Mouse (Mus musculus) hindbrain, embryonic 15.5 days (tissue): ENCODE results near the gene Miox. TPM values are rescaled to one million over a fixed set of nuclear protein-coding genes. Genes with fewer than 3 reads are reported as not detected.
A peak's percentile ranks its signal among the peaks of the same experiment; 100 is the strongest.

Source experiments
- ATAC-seq: fragments of 200-750 bp; cut with Nextera tagmentation; 2 replicates; pipeline ENCODE4 v1.8.0; 2017; ENCODE audit warnings: low read depth, moderate number of reproducible peaks, moderate TSS enrichment; ENCODE audit not compliant: low FRiP score
- H3K27ac ChIP-seq: fragments of 300-500 bp; sonication (generic); replicated peaks from 2 replicates; pipeline ENCODE4 v1.5.1; 2015; ENCODE audit warnings: mild to moderate bottlenecking, inconsistent platforms
- H3K27me3 ChIP-seq: fragments of 300-500 bp; sonication (generic); 2 replicates; pipeline ENCODE4 v1.6.1; 2015; ENCODE audit warnings: control low read depth, inconsistent platforms
- H3K36me3 ChIP-seq: fragments of 300-500 bp; sonication (generic); 2 replicates; pipeline ENCODE4 v1.6.1; 2015; ENCODE audit warnings: control low read depth, inconsistent platforms
- H3K4me1 ChIP-seq: fragments of 300-500 bp; sonication (generic); replicated peaks from 2 replicates; pipeline ENCODE4 v1.6.1; 2015; ENCODE audit warnings: control low read depth, inconsistent platforms
- H3K4me2 ChIP-seq: fragments of 300-500 bp; sonication (generic); 2 replicates; pipeline ENCODE4 v1.6.1; 2015; ENCODE audit warnings: moderate library complexity, mild to moderate bottlenecking, inconsistent platforms
- H3K4me3 ChIP-seq: fragments of 300-500 bp; sonication (generic); 2 replicates; pipeline ENCODE4 v1.5.1; 2015; ENCODE audit warnings: mild to moderate bottlenecking, inconsistent platforms
- H3K9ac ChIP-seq: fragments of 300-500 bp; sonication (generic); 2 replicates; pipeline ENCODE4 v1.6.1; 2015; ENCODE audit warnings: inconsistent platforms
- H3K9me3 ChIP-seq: fragments of 300-500 bp; sonication (generic); 2 replicates; pipeline ENCODE4 v1.6.1; 2016; ENCODE audit warnings: control low read depth, inconsistent platforms
- WGBS: fragments of 180-500 bp; shearing (Covaris S2); methylation state at CpG from one replicate; pipeline ENCODE4 v1.1.7; 2015; 5-methylcytosine and 5-hydroxymethylcytosine counted together
- polyA plus RNA-seq: library from polyadenylated mRNA; unstranded; fragments of >200 nt; fragmentation: Nextera tagmentation; extraction: Ambion mirVana; gene quantifications from 2 replicates; pipeline ENCODE4 v1.2.1, GENCODE M21; 2015

Miox gene
- polyA plus RNA-seq, 1 experiment from 2014 or later: not detected

DNA sequence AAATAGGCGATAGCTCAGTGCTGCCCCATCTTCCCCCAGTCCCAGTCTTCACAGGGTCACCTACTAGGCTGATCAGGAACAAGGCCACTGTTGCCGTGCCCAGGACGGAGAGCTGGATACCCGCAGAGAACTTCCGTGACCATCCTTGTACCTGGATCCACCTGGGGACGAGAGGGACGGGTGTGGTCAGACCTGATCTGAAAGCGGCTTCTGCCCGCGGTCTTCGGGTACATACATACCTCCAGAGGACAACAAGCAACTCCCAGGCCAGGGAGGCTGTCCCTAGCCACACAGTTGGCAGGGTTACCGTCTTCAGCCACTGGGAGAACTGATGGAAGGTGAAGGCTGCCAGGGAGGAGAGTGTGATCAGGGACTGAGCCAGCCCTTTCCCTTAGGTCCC lies 18.6 kb downstream of the Miox start:
- Histone ChIP-seq H3K4me3 (no peak overlapping the region), H3K9me3 (no peaks in the 10 kb centered on the region), H3K27me3 (no peaks in the 10 kb centered on the region), H3K27ac (no peak overlapping the region), H3K4me1 (peaks cover 29% of the 10 kb centered on the region), H3K9ac (no peak overlapping the region), H3K36me3 (peaks cover 24% of the 10 kb centered on the region), H3K4me2 (no peak overlapping the region)
- no peak for ATAC-seq
- WGBS: 95% methylated on average over 12 of the region's 12 CpGs

DNA sequence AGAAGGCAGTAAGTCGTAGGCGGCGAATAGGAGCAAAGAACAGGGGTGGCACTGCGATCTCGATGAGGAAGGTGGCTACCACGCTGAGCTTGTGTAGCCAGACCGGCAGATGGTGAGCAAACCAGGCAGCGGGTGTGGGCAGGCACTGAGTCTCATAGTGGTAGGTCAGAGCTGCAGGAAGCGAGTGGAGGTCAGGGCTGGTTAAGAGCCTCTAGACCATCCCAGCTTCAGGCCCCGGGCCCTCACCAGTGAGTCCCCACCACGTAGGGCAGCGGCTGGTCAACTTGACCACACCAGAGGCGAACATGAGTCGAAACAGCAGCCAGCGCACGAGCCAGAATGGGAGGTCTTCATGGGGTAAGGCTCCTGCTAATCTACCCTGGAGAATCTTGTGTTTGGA lies 19.6 kb downstream of the Miox start:
- no peak overlapping the region for H3K27ac ChIP-seq
- H3K4me1 ChIP-seq: peaks cover 34% of the 10 kb centered on the region
- ATAC-seq: no peak
- no peak overlapping the region for H3K9ac ChIP-seq
- WGBS: 96% methylated on average over 16 of the region's 16 CpGs
- H3K36me3 ChIP-seq: peaks cover 24% of the 10 kb centered on the region
- H3K9me3 ChIP-seq: no peaks in the 10 kb centered on the region
- H3K27me3 ChIP-seq: no peaks in the 10 kb centered on the region
- H3K4me2 ChIP-seq: peak overlapping the region; percentile 91; the same call in 1 of the 2 replicates
- no peak overlapping the region for H3K4me3 ChIP-seq

- Histone ChIP-seq H3K9ac (peak overlapping the region; percentile 76), H3K4me1 (peaks cover 34% of the 10 kb centered on the region), H3K36me3 (peaks cover 24% of the 10 kb centered on the region), H3K4me3 (peak overlapping the region; percentile 72), H3K27ac (no peak overlapping the region), H3K9me3 (no peaks in the 10 kb centered on the region), H3K27me3 (no peaks in the 10 kb centered on the region), H3K4me2 (peak overlapping the region; percentile 91)
- 78% methylated on average over 7 of the region's 7 CpGs for WGBS
- ATAC-seq: no peak
Measured at GRCm38 (mm10) chr15:89354455-89354854, 20.3 kb downstream of the Miox start.

DNA sequence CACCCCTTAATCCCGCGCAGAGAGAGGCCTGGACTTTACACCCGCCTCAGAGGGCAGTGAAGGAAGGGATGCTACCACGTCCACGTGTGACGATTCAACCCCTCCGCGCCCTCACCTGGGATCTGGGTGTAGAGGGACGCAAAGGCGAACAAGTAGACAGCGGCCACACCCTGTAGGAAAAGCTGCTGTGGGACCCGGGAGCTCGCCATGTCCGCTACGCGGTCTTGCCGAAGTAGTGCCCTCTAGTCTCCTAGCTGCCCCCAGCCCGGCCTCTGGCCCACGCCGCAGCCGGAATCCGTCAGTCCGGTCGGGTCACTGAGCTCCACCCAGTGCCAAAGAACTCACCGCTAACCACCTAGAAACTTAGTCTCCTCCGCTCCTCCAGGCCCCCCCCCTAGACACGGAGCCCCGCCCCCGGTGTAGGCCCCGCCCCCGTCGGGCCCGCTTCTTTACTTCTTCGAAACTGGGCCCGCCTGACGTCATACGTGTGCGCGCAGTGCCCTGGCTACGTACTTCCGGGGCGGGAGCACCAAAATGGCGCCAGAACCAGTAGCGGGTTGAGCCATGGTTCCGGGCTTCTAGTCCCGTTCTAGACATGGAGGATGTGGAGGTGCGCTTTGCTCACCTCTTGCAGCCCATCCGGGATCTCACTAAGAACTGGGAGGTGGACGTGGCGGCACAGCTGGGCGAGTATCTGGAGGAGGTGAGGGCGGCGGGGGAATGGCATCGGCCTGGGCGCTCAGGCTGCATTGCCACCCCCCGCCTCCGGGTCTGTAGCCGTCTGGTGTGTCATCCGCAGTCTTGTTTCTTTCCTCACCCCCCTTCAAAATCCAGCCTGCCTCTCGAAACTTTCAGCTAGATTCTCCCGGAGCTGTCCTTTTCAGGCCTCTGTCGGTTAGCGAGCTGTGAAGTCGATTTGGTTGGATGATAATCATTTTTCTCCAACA lies 21.3 kb downstream of the Miox start, which contains the start of the genes Lmf2 and Ncaph2:
TSS of gene Lmf2 (minus strand) at position 419 of the 947 bp plus-strand sequence.
TSS of gene Ncaph2 (plus strand) at position 479 of the 947 bp plus-strand sequence.
- Histone ChIP-seq H3K4me2 (peak within 1 kb of the TSS; percentile 91), H3K27ac (peak within 1 kb of the TSS; percentile 82), H3K36me3 (peaks cover 26% of the 10 kb centered on the region), H3K9me3 (no peaks in the 10 kb centered on the region), H3K4me3 (peak within 1 kb of the TSS; percentile 72), H3K27me3 (no peaks in the 10 kb centered on the region), H3K9ac (peak within 1 kb of the TSS; percentile 76), H3K4me1 (peaks cover 34% of the 10 kb centered on the region)
- WGBS: under 1% methylated on average over 64 of the region's 64 CpGs
- ATAC-seq: peak; percentile 94

DNA sequence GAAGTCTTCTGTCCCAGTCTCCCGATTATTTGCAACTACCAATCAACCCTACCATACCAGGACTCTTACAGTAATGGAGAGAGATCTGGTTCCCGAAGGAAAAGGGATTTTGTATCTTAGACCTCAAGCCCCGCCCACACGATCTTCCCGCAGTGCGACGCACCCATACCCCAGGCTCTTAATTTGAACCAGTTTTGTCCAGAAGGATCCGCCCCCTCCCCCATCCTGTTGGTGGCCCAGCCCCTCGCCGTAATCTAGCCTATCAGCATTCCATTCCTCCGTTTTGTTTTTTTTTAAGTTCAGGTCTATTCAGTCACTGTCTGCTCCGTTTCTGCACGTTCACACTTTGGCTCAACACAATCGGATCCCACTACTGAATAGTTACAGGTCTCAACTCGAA lies 22.2 kb downstream of the Miox start:
- peak overlapping the region; percentile 82 for H3K27ac ChIP-seq
- peaks cover 34% of the 10 kb centered on the region for H3K4me1 ChIP-seq
- H3K27me3 ChIP-seq: no peaks in the 10 kb centered on the region
- H3K9me3 ChIP-seq: no peaks in the 10 kb centered on the region
- peaks cover 26% of the 10 kb centered on the region for H3K36me3 ChIP-seq
- peak; percentile 41; the same call in 1 of the 2 replicates for ATAC-seq
- peak overlapping the region; percentile 76 for H3K9ac ChIP-seq
- 0% methylated on average over 15 of the region's 15 CpGs for WGBS
- peak overlapping the region; percentile 91 for H3K4me2 ChIP-seq
- H3K4me3 ChIP-seq: peak overlapping the region; percentile 72

DNA sequence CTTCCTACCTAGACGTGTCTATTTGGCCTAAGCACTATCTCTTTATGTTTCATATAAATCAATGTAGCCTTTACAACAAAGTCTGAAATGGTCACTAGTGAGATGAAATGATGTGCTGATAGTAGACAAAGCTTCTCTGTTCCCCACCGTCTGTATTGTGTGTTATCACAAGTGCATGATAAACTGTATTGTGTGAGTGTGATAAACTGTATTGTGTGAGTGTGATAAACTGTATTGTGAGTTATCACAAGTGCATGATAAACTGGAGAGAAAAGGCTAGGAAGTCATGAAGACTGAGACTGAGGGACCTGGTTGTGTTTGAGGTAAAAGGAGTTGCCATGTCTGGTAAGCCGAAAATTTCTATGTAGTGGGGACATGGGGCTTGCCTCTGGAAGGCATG lies 24.6 kb downstream of the Miox start:
- no peak overlapping the region for H3K9ac ChIP-seq
- H3K9me3 ChIP-seq: no peaks in the 10 kb centered on the region
- WGBS: 87% methylated on average over 3 of the region's 3 CpGs
- no peak for ATAC-seq
- no peak overlapping the region for H3K4me2 ChIP-seq
- no peak overlapping the region for H3K27ac ChIP-seq
- H3K27me3 ChIP-seq: no peaks in the 10 kb centered on the region
- no peak overlapping the region for H3K4me3 ChIP-seq
- H3K4me1 ChIP-seq: peaks cover 34% of the 10 kb centered on the region
- H3K36me3 ChIP-seq: peaks cover 28% of the 10 kb centered on the region

DNA sequence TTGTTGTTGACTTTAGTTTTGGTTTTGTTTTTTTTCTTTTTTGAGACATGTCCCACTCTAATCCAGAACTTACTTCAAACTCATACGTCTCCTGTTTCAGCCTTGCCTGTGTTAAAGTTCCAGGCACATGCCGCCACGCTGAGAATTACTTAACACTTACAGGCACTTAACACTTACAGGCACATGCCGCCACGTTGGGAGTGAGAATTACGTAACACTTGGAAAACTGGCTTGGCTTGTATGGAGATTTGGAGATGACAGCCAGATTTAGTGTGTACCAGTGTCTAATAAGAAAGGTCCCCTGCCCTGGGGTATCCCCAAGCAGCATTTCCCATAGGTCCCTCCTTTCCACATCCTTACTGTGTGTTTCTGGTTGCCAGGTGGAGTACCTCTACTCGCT lies 28.9 kb downstream of the Miox start:
- Histone ChIP-seq H3K36me3 (peaks cover 71% of the 10 kb centered on the region), H3K9ac (no peak overlapping the region), H3K4me1 (peaks cover 4% of the 10 kb centered on the region), H3K9me3 (no peaks in the 10 kb centered on the region), H3K27ac (no peak overlapping the region), H3K4me2 (no peak overlapping the region), H3K4me3 (no peak overlapping the region), H3K27me3 (no peaks in the 10 kb centered on the region)
- 96% methylated on average over 7 of the region's 7 CpGs for WGBS
- no peak for ATAC-seq

- H3K27ac ChIP-seq: no peak overlapping the region
- no peak overlapping the region for H3K9ac ChIP-seq
- H3K4me1 ChIP-seq: no peaks in the 10 kb centered on the region
- WGBS: 94% methylated on average over 4 of the region's 4 CpGs
- H3K27me3 ChIP-seq: no peaks in the 10 kb centered on the region
- no peak overlapping the region for H3K4me3 ChIP-seq
- no peak overlapping the region for H3K4me2 ChIP-seq
- ATAC-seq: no peak
- H3K9me3 ChIP-seq: no peaks in the 10 kb centered on the region
- peaks cover 92% of the 10 kb centered on the region for H3K36me3 ChIP-seq
Measured at GRCm38 (mm10) chr15:89365141-89365551, 30.9 kb downstream of the Miox start.

DNA sequence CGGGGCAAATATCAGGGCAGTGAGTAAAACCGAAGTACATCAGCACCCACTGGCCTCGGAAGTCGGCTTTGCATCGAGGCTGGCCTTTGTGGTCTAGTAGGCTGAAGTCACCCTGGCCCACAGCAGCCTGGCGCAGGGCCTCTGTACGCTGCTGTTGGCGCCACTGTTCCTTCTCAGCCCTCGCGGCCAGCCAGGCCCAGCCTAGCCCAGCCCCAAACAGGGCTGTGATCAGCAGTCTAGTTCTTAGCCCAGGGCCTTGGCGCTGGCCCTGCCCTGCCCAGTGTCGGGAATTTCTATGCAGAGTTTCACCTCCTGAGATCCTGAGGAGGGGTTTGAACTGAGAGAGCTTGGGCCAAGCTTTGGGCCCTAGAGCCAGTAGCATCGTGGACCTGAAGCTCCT lies 37.9 kb downstream of the Miox start:
- Histone ChIP-seq H3K4me1 (peaks cover 19% of the 10 kb centered on the region), H3K27me3 (peaks cover 13% of the 10 kb centered on the region), H3K4me3 (no peak overlapping the region), H3K9ac (no peak overlapping the region), H3K27ac (no peak overlapping the region), H3K4me2 (no peak overlapping the region), H3K36me3 (peaks cover 52% of the 10 kb centered on the region), H3K9me3 (no peaks in the 10 kb centered on the region)
- 90% methylated on average over 13 of the region's 13 CpGs for WGBS
- no peak for ATAC-seq

DNA sequence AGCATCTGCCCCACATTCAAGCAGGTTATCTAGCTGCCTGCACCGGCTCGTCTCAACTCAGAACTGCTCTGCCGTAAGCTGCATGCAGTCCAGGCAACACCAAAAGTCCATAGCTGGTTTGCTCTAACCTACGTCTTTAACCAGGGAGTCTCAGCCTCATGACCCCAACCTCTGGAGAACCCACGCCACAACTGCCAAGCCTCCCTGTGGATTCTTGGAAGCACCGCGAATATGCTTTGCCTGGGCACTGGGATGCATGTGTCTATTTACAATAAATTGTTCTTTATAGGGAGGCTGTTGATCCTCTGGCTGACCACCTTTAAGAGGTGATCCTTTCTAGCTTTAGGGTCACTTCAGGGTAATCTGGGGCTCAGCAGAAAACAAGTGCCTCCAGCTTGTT lies 38.3 kb downstream of the Miox start:
- Histone ChIP-seq H3K4me3 (peak overlapping the region; percentile 92), H3K27me3 (peaks cover 17% of the 10 kb centered on the region), H3K36me3 (peaks cover 47% of the 10 kb centered on the region), H3K27ac (no peak overlapping the region), H3K9ac (0 out of 2 replicates have a peak overlapping the region, but pooled peaks have one; percentile 89), H3K9me3 (no peaks in the 10 kb centered on the region), H3K4me1 (peaks cover 19% of the 10 kb centered on the region), H3K4me2 (peak overlapping the region; percentile 91)
- no peak for ATAC-seq
- 84% methylated on average over 7 of the region's 7 CpGs for WGBS

- WGBS: 2% methylated on average over 35 of the region's 35 CpGs
- ATAC-seq: peak; percentile 82
- Histone ChIP-seq H3K4me2 (peak overlapping the region; percentile 91), H3K9ac (peak overlapping the region; percentile 89), H3K27ac (peak overlapping the region; percentile 97), H3K27me3 (peaks cover 24% of the 10 kb centered on the region), H3K36me3 (peaks cover 40% of the 10 kb centered on the region), H3K9me3 (no peaks in the 10 kb centered on the region), H3K4me1 (peaks cover 22% of the 10 kb centered on the region), H3K4me3 (peak overlapping the region; percentile 92)
Measured at GRCm38 (mm10) chr15:89373027-89373761, 39.0 kb downstream of the Miox start.
